In genomic region chr1:174665116-174665515, GRCm38 (mm10) we compare ENCODE assay signal across 27 mouse cellular contexts.
A peak's percentile ranks its signal among the peaks of the same experiment; 100 is the strongest.
DNase-seq lines count a peak whose midpoint lies in the region; ATAC-seq and TF ChIP-seq lines count a peak whose summit lies in the region.
"Had no signal": no experiment of that assay in that cellular context is flagged by ENCODE, and none has a peak within 500 bp of the region (broad histone marks: within the 10 kb centered on the region; RNA-seq: fewer than 3 reads in every experiment).

No protein-coding gene starts in this region.

- no peak for TF ChIP-seq CTCF in lung, embryonic 14.5 days (IDR thresholded peaks at IDR 0.05; ENCODE audit: low read depth)
- no peak for TF ChIP-seq CTCF in brain, embryonic 14.5 days (IDR thresholded peaks at IDR 0.05; ENCODE audit: borderline replicate concordance, extremely low read depth, insufficient read depth, insufficient read length)

- no peaks in the 10 kb centered on the region for H3K9me3 ChIP-seq in embryonic facial prominence, embryonic 12.5 days
- H3K9me3 ChIP-seq in embryonic facial prominence, embryonic 10.5 days, result no peaks in the 10 kb centered on the region
- no peaks in the 10 kb centered on the region for H3K9me3 ChIP-seq in lung, embryonic 14.5 days (ENCODE audit: low read depth, low read length)
- H3K9me3 ChIP-seq: embryonic facial prominence, embryonic 13.5 days; forebrain, embryonic 10.5 days; forebrain, embryonic 13.5 days; heart, embryonic 12.5 days; heart, embryonic 15.5 days; hindbrain, embryonic 10.5 days; hindbrain, embryonic 13.5 days had no signal

- TF ChIP-seq POLR2A in brain, embryonic 14.5 days (IDR thresholded peaks at IDR 0.05; ENCODE audit: borderline replicate concordance, extremely low read depth, insufficient read depth, insufficient read length, poor library complexity, severe bottlenecking), result no peak

- no peaks in the 10 kb centered on the region for H3K36me3 ChIP-seq in embryonic facial prominence, embryonic 12.5 days
- no peaks in the 10 kb centered on the region for H3K36me3 ChIP-seq in embryonic facial prominence, embryonic 10.5 days (replicated peaks)
- H3K36me3 ChIP-seq in lung, embryonic 14.5 days (ENCODE audit: insufficient read depth), result no peaks in the 10 kb centered on the region
- H3K36me3 ChIP-seq: embryonic facial prominence, embryonic 13.5 days; forebrain, embryonic 10.5 days; G1E; heart, embryonic 12.5 days; heart, embryonic 15.5 days had no signal

- H3K27me3 ChIP-seq in embryonic facial prominence, embryonic 12.5 days, result no peaks in the 10 kb centered on the region
- no peaks in the 10 kb centered on the region for H3K27me3 ChIP-seq in embryonic facial prominence, embryonic 10.5 days (replicated peaks; ENCODE audit: low read depth, poor library complexity, severe bottlenecking)
- no peaks in the 10 kb centered on the region for H3K27me3 ChIP-seq in lung, embryonic 14.5 days (ENCODE audit: insufficient read depth, low read length)
- H3K27me3 ChIP-seq: CH12.LX; forebrain, embryonic 13.5 days; heart, embryonic 12.5 days; heart, embryonic 15.5 days; hindbrain, embryonic 13.5 days had no signal

- 0 out of 2 replicates have a peak, but pooled peaks have one; percentile 38 for ATAC-seq in embryonic facial prominence, embryonic 12.5 days (ENCODE audit: insufficient number of reproducible peaks, insufficient read depth, low FRiP score, low TSS enrichment)
- no peak for ATAC-seq in lung, embryonic 14.5 days (ENCODE audit: insufficient read depth)
- ATAC-seq: forebrain, embryonic 13.5 days; hindbrain, embryonic 16.5 days; inflammation-experienced regulatory T-cells, adult 6 months; intestine, embryonic 16.5 days had no signal

- DNase-seq in embryonic facial prominence, embryonic 10.5 days (ENCODE audit: low spot score), result no peak
- DNase-seq in lung, embryonic 14.5 days, result peak; percentile 25
- no peak for DNase-seq in lung, postnatal 4 days
- DNase-seq in brain, embryonic 14.5 days (ENCODE audit: low read depth), result peak; percentile 18
- no peak for DNase-seq in urinary bladder, postnatal 36 days (ENCODE audit: low spot score in 2 of 2)
- DNase-seq in right cerebral cortex, adult 2 months (ENCODE audit: low spot score in 2 of 2), result no peak
- DNase-seq: adrenal gland, adult 8-10 months; adrenal gland, postnatal 25 days; B cell, adult 2 months; cerebellum, adult 11 months; gastrocnemius, postnatal 25 days; heart, adult 18-20 months; heart, postnatal 10 days; heart, postnatal 36 days had no signal

- no peak overlapping the region for H3K9ac ChIP-seq in embryonic facial prominence, embryonic 12.5 days
- H3K9ac ChIP-seq in lung, embryonic 14.5 days, result no peak overlapping the region
- H3K9ac ChIP-seq: embryonic facial prominence, embryonic 13.5 days; forebrain, embryonic 13.5 days; heart, embryonic 12.5 days; heart, embryonic 15.5 days; hindbrain, embryonic 13.5 days had no signal

- no peak overlapping the region for H3K27ac ChIP-seq in embryonic facial prominence, embryonic 12.5 days
- no peak overlapping the region for H3K27ac ChIP-seq in embryonic facial prominence, embryonic 10.5 days (replicated peaks)
- H3K27ac ChIP-seq in lung, embryonic 14.5 days (ENCODE audit: low read depth), result no peak overlapping the region
- H3K27ac ChIP-seq: embryonic facial prominence, embryonic 13.5 days; forebrain, embryonic 10.5 days; forebrain, embryonic 13.5 days; heart, embryonic 15.5 days; hindbrain, embryonic 10.5 days; hindbrain, embryonic 13.5 days had no signal

- H3K4me3 ChIP-seq in embryonic facial prominence, embryonic 12.5 days, result no peak overlapping the region
- H3K4me3 ChIP-seq in embryonic facial prominence, embryonic 10.5 days, result no peak overlapping the region
- H3K4me3 ChIP-seq in lung, embryonic 14.5 days (ENCODE audit: low read depth, low read length), result no peak overlapping the region
- H3K4me3 ChIP-seq: embryonic facial prominence, embryonic 13.5 days; forebrain, embryonic 10.5 days; forebrain, embryonic 13.5 days; heart, embryonic 12.5 days; heart, embryonic 15.5 days; hindbrain, embryonic 10.5 days; hindbrain, embryonic 13.5 days had no signal

- no peaks in the 10 kb centered on the region for H3K4me1 ChIP-seq in embryonic facial prominence, embryonic 12.5 days
- no peaks in the 10 kb centered on the region for H3K4me1 ChIP-seq in embryonic facial prominence, embryonic 10.5 days
- H3K4me1 ChIP-seq in lung, embryonic 14.5 days (ENCODE audit: insufficient read depth), result no peaks in the 10 kb centered on the region
- H3K4me1 ChIP-seq: forebrain, embryonic 13.5 days; heart, embryonic 12.5 days; heart, embryonic 15.5 days had no signal

- no peak overlapping the region for H3K4me2 ChIP-seq in embryonic facial prominence, embryonic 12.5 days (replicated peaks)
- no peak overlapping the region for H3K4me2 ChIP-seq in lung, embryonic 14.5 days
- H3K4me2 ChIP-seq: embryonic facial prominence, embryonic 13.5 days; forebrain, embryonic 13.5 days; heart, embryonic 12.5 days; heart, embryonic 15.5 days; hindbrain, embryonic 13.5 days had no signal

Comparison
In these comparisons a context has a peak if more than half of its experiments do, and no peak if none do; other contexts are left out.
1. DNase-seq: peak in lung, embryonic 14.5 days (single experiment) and brain, embryonic 14.5 days (single experiment); none in embryonic facial prominence, embryonic 10.5 days (single experiment), lung, postnatal 4 days (0 of 2), urinary bladder, postnatal 36 days (0 of 2) and right cerebral cortex, adult 2 months (0 of 2).